Comparison of ENCODE assay signal across 8 mouse cellular contexts in the genomic region with DNA sequence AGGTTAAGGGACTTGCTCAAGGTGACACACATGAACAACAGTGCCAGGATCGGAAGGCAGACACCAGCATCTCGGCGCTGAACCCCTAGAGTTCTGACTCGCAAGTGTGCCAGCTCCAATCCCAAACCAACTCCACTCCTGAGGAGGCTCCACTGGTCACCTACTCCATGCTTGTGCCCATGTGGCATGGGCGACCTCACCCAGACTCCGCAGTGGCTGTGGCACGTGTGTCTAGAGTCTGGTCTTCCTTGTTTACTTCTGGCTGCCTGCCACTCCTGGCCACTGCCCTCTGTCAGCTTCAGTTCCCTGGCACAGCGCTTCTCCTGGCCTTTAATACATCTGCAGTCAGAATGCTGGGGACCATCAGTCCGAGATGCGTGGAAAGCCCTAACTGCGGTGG. TPM values are rescaled to one million over a fixed set of nuclear protein-coding genes. Genes with fewer than 3 reads are reported as not detected.
DNase-seq lines count a peak whose midpoint lies in the region; ATAC-seq and TF ChIP-seq lines count a peak whose summit lies in the region.

No protein-coding gene starts in this region.

- peak overlapping the region; percentile 75 for H3K4me3 ChIP-seq in forebrain, embryonic 12.5 days (replicated peaks)
- H3K4me3 ChIP-seq in hindbrain, embryonic 13.5 days: peak overlapping the region; percentile 85
- H3K4me3 ChIP-seq in limb, embryonic 14.5 days (replicated peaks; ENCODE audit: low read length): peak overlapping the region; percentile 71
- peak overlapping the region; percentile 86 for H3K4me3 ChIP-seq in midbrain, embryonic 16.5 days (ENCODE audit: low read depth, low read length)

- no peaks in the 10 kb centered on the region for H3K36me3 ChIP-seq in forebrain, embryonic 12.5 days (replicated peaks)
- H3K36me3 ChIP-seq in hindbrain, embryonic 13.5 days: no peaks in the 10 kb centered on the region
- H3K36me3 ChIP-seq in limb, embryonic 14.5 days (ENCODE audit: control insufficient read depth, insufficient read depth, low read length): no peaks in the 10 kb centered on the region
- H3K36me3 ChIP-seq in midbrain, embryonic 16.5 days (ENCODE audit: control insufficient read depth, insufficient read depth, low read length): no peaks in the 10 kb centered on the region

- H3K9me3 ChIP-seq in forebrain, embryonic 12.5 days: peaks cover 3% of the 10 kb centered on the region; the same call in 1 of the 2 replicates
- peaks cover 3% of the 10 kb centered on the region; the same call in 1 of the 2 replicates for H3K9me3 ChIP-seq in hindbrain, embryonic 13.5 days
- no peaks in the 10 kb centered on the region for H3K9me3 ChIP-seq in limb, embryonic 14.5 days (ENCODE audit: control insufficient read depth, low read length)
- H3K9me3 ChIP-seq in midbrain, embryonic 16.5 days (replicated peaks; ENCODE audit: control insufficient read depth, low read length, poor library complexity, severe bottlenecking): no peaks in the 10 kb centered on the region; the same call in 1 of the 2 replicates

- H3K27me3 ChIP-seq in forebrain, embryonic 12.5 days: peaks cover 58% of the 10 kb centered on the region
- peaks cover 38% of the 10 kb centered on the region for H3K27me3 ChIP-seq in hindbrain, embryonic 13.5 days
- H3K27me3 ChIP-seq in limb, embryonic 14.5 days (ENCODE audit: control insufficient read depth, insufficient read depth, low read length): peaks cover 28% of the 10 kb centered on the region
- no peaks in the 10 kb centered on the region; the same call in 1 of the 2 replicates for H3K27me3 ChIP-seq in midbrain, embryonic 16.5 days (ENCODE audit: control insufficient read depth, insufficient read depth, low read depth, low read length)

- peaks cover 41% of the 10 kb centered on the region for H3K4me1 ChIP-seq in forebrain, embryonic 12.5 days
- peaks cover 40% of the 10 kb centered on the region for H3K4me1 ChIP-seq in hindbrain, embryonic 13.5 days (replicated peaks)
- H3K4me1 ChIP-seq in limb, embryonic 14.5 days (ENCODE audit: control insufficient read depth, insufficient read depth, low read length): peaks cover 8% of the 10 kb centered on the region
- peaks cover 27% of the 10 kb centered on the region for H3K4me1 ChIP-seq in midbrain, embryonic 16.5 days (ENCODE audit: control insufficient read depth, insufficient read depth, low read length)

- peak overlapping the region; percentile 75; the same call in 1 of the 2 replicates for H3K9ac ChIP-seq in forebrain, embryonic 12.5 days
- H3K9ac ChIP-seq in hindbrain, embryonic 13.5 days: peak overlapping the region; percentile 93
- peak overlapping the region; percentile 1; the same call in 1 of the 2 replicates for H3K9ac ChIP-seq in limb, embryonic 14.5 days (ENCODE audit: low read depth, low read length, severe bottlenecking)
- peak overlapping the region; percentile 88; the same call in 1 of the 2 replicates for H3K9ac ChIP-seq in midbrain, embryonic 16.5 days (ENCODE audit: low read depth, low read length)

- peak overlapping the region; percentile 99 for H3K4me2 ChIP-seq in forebrain, embryonic 12.5 days
- peak overlapping the region; percentile 87 for H3K4me2 ChIP-seq in hindbrain, embryonic 13.5 days
- peak overlapping the region; percentile 99 for H3K4me2 ChIP-seq in limb, embryonic 14.5 days (replicated peaks; ENCODE audit: low read depth, low read length, severe bottlenecking)
- peak overlapping the region; percentile 68 for H3K4me2 ChIP-seq in midbrain, embryonic 16.5 days (ENCODE audit: low read length)

- WGBS in forebrain, embryonic 12.5 days: 23% methylated on average over 11 of the region's 11 CpGs
- 17% methylated on average over 11 of the region's 11 CpGs for WGBS in hindbrain, embryonic 13.5 days
- whole genome bisulfite sequencing in limb, embryonic 14.5 days: 21% methylated on average over 11 of the region's 11 CpGs
- 19% methylated on average over 11 of the region's 11 CpGs for WGBS in midbrain, embryonic 16.5 days

- ATAC-seq in forebrain, embryonic 12.5 days (ENCODE audit: low FRiP score): peak; percentile 30
- ATAC-seq in hindbrain, embryonic 13.5 days (ENCODE audit: low FRiP score): peak; percentile 29
- ATAC-seq in limb, embryonic 14.5 days (ENCODE audit: low FRiP score, low read depth): no peak
- ATAC-seq in midbrain, embryonic 16.5 days: peak; percentile 17; the same call in 1 of the 2 replicates

- DNase-seq in layer of hippocampus, adult 11-12 months (ENCODE audit: low spot score): peak; percentile 45
- DNase-seq in layer of hippocampus, adult 8-10 months (ENCODE audit: low spot score in 2 of 2): no peak
- DNase-seq in adrenal gland, postnatal 36 days: peak; percentile 34 to 58
- no peak for DNase-seq in limb, embryonic 14.5 days (ENCODE audit: low spot score)
- no peak for DNase-seq in spleen, postnatal 4 days (ENCODE audit: low spot score in 2 of 2)

- H3K27ac ChIP-seq in forebrain, embryonic 12.5 days: peak overlapping the region; percentile 81
- peak overlapping the region; percentile 94 for H3K27ac ChIP-seq in hindbrain, embryonic 13.5 days
- peak overlapping the region; percentile 3; the same call in 1 of the 2 replicates for H3K27ac ChIP-seq in limb, embryonic 14.5 days (replicated peaks; ENCODE audit: low read depth, low read length)
- H3K27ac ChIP-seq in midbrain, embryonic 16.5 days (ENCODE audit: low read length): peak overlapping the region; percentile 89

- TF ChIP-seq POLR2A in limb, embryonic 14.5 days (IDR thresholded peaks at IDR 0.05; ENCODE audit: borderline replicate concordance, extremely low read depth, insufficient read depth, insufficient read length): no peak

RNA-seq across cellular contexts. Expression of a gene that starts 0.7 kb away (rescaled TPM):
- total RNA-seq in layer of hippocampus, adult 8-10 months (2022): 100 to 1,000 TPM in 2 of 4 experiments, 10 to 100 TPM in 2; 77.4 to 104 (median 91.8) TPM
- 10 to 100 TPM; 10.6 to 14.0 TPM for total RNA-seq in adrenal gland, postnatal 36 days (2021)
- 0.97 and 1.1 TPM in 2 replicates for polyA plus RNA-seq in forebrain, embryonic 12.5 days (2016; fragmentation: Nextera tagmentation; extraction: Ambion mirVana)
- 2.0 and 2.2 TPM in 2 replicates for polyA plus RNA-seq in hindbrain, embryonic 13.5 days (2015; fragmentation: Nextera tagmentation; extraction: Ambion mirVana)
- 2.8 and 3.0 TPM in 2 replicates for polyA plus RNA-seq in limb, embryonic 14.5 days (2012; rRNA removed)
- polyA plus RNA-seq in limb, embryonic 14.5 days (2014; fragmentation: Nextera tagmentation; extraction: Ambion mirVana): 1.2 and 1.6 TPM in 2 replicates
- 2.2 and 2.6 TPM in 2 replicates for polyA plus RNA-seq in midbrain, embryonic 16.5 days (2015; fragmentation: Nextera tagmentation; extraction: Ambion mirVana)

Comparison
In these comparisons a context has a peak if more than half of its experiments do, and no peak if none do; other contexts are left out.
1. DNase-seq: peak in layer of hippocampus, adult 11-12 months (single experiment) and adrenal gland, postnatal 36 days (2 of 2); none in layer of hippocampus, adult 8-10 months (0 of 2), limb, embryonic 14.5 days (single experiment) and spleen, postnatal 4 days (0 of 2).
2. H3K27ac ChIP-seq: peak in every context shown above with its lines; median percentile 94 in hindbrain, embryonic 13.5 days; 89 in midbrain, embryonic 16.5 days; 81 in forebrain, embryonic 12.5 days; 3 in limb, embryonic 14.5 days.
3. H3K9ac ChIP-seq: peak in every context shown above with its lines; median percentile 93 in hindbrain, embryonic 13.5 days; 88 in midbrain, embryonic 16.5 days; 75 in forebrain, embryonic 12.5 days; 1 in limb, embryonic 14.5 days.
4. Peak in every context shown above with its lines, with median percentiles within 50 percentile points of each other: H3K4me2 ChIP-seq and H3K4me3 ChIP-seq.